Mouse (Mus musculus) layer of hippocampus, postnatal 25 days (tissue): ENCODE measurements around the gene Mepce. TPM values are rescaled to one million over a fixed set of nuclear protein-coding genes. Genes with fewer than 3 reads are reported as not detected.
"Not testable (repeated sequence)": the region's sequence is repeated elsewhere in the genome, so short reads cannot be mapped to it uniquely, and the experiment has no call there.

Experiments
- DNase-seq, 2 experiments: peaks; one replicate each; pipeline ENCODE4 v3.0.0; 2022; ENCODE audit warnings: mixed read lengths in 2 of 2, low spot score in 1 of 2; ENCODE audit errors: extremely low spot score in 1 of 2
- total RNA-seq, 2 experiments: library from RNA; stranded (reverse); gene quantifications; 2 replicates each; pipeline ENCODE4 v1.2.3; 2021

Mepce gene
- total RNA-seq: 10 to 100 TPM; 40.1 to 42.8 TPM

DNA sequence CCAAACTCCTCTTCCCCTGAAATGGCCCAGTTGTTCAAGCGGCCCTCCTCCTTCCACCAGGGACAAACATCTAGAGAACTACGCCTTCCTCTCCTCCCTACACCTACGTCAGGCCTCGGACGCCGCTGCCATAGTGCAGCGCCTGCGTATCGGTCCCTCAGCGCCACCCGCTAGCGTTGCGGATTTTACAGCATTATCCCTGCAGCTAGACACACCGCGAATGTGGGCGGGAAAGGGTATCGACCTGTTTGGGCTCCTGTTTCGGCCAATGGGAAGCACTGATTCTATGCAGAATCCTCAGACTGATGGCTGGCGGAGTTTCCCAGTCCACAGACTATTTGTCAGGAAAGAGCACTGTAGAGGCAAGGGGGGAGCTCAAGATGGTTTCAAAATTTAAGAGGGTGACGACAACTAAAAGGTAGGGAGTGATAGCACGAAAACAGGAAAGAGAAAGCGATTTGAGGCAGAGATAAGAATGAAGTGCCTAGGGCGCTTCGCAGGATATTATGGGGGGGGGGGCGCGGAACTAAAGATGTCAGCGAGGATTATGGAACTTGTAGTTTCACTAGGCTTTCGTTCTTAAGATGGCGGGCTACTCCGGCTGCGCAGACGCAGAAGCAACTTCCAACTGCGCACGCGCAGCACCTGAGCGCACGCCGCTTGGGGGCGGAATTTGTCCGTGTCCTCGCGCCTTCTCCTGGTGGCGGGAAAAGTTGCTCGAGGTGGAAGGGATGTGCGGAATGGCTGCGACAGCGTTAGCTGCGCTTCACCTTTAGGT, at the start of gene Mepce, which contains the start of gene Zcwpw1:
Gene Mepce (minus strand): TSS at position 505 of the 778 bp plus-strand sequence.
Gene Zcwpw1 (plus strand): TSS at position 648 of the 778 bp plus-strand sequence.
- peak; percentile 91 to 96 for DNase-seq

DNA sequence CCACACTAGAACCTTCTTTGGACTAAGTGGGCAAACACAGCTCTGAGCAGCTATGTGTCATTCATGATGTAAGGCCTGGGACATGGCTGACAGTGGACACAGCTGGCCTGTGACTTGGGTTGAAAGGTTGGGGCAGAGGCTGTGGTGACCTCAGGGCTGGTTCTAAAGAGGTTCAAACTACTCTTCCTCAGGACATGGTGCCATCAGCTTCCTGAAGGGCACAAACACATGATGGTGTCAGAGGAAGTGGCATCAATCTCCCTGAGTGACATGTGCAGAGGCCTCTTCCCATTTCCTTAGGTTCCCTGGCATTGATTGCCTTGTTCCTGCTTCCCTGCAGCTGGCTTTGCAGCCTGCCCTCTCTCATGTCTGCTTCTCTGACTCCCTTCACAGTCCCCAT, 49.7 kb upstream of the Mepce start:
- not testable (repeated sequence) for DNase-seq

GRCm38 (mm10) chr5:137836611-137837010, 49.2 kb upstream of the Mepce start:
- DNase-seq: no peak

- not testable (repeated sequence) for DNase-seq
Observed at GRCm38 (mm10) chr5:137835966-137836520, 48.6 kb upstream of the Mepce start, which contains the start of gene Pilra. Pilra (minus strand) TSS chr5:137836281.

- DNase-seq: no peak
Observed at GRCm38 (mm10) chr5:137833500-137833899, 46.0 kb upstream of the Mepce start.

DNA sequence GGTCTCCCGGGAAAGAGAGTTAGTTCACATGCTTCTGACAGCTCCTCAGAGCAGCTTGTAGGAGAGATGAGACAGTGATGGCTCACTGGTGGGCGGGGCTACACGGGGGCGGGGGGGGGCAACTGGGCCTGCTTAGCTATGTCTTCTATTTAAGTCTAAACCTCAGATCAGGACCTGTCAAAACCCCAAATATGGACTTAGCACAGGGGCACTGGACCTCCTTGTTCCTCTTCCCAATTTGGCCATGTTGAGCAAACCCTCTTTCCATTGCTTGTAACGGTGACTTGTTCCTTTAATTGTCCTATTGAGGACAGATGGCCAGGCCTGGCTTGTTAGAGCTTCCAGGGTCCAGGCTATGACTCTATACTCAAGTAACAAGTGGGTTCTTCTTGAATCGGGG, 44.1 kb upstream of the Mepce start:
- DNase-seq: no peak

GRCm38 (mm10) chr5:137831106-137831505, 43.7 kb upstream of the Mepce start:
- DNase-seq: no peak

DNA sequence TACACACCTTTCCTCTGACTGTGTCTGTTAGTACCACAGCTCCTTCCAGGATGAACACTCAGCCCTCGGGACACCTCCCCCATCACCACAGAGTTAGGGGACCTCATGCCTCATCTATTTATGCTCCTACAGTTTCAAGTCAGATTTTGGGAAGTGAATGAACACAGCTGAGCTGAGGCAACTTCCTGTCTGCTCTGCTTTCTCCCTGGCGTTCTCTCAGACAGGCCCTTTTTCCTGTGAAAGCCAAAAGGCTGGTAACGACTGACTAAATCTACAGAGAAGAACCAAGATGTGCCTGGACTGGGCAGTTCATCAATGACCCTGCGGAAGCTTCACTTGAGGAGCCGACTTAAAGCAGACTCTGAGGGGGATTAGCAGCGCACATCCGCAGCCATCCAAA, 42.8 kb upstream of the Mepce start:
- no peak for DNase-seq

DNA sequence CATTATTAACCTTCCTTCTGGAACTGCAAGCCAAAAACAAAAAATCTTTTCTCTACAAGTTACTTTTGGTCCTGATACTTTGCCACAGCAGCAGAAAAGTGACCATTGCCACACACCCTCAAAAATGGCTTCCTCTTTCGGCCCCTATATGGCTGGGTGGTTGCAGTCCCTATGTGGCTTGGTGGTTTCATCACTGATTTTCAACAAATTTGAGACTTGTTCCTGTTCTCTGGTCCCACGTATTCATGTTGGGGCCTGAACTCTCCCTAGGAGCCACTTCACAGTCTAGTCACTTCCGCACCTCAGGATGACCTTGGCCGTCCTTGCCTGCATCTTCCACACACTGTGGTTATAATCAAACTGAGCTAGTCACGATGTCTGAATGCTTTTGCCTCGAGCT, 41.2 kb upstream of the Mepce start:
- no peak for DNase-seq

- DNase-seq: no peak
Observed at GRCm38 (mm10) chr5:137826421-137826820, 39.0 kb upstream of the Mepce start.

DNA sequence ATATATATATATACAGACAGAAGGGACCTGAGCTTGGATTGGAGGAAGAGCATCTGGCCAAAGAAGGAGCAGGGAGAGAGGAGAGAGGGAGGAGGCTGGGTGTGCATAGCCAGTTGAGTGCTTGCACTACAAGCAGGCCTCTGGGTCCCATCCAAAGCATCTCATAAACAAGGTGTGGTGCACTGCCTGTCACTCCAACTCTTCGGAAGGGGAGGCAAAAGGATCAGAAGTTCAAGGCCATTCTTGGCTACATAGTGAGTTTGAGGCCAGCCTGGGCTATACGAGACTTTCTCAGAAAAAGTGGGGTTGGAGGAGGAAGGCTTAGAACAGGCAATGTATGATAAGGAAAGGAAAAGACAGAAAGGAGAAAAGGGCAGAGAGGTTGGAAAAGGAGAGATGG, 38.5 kb upstream of the Mepce start:
- no peak for DNase-seq

DNA sequence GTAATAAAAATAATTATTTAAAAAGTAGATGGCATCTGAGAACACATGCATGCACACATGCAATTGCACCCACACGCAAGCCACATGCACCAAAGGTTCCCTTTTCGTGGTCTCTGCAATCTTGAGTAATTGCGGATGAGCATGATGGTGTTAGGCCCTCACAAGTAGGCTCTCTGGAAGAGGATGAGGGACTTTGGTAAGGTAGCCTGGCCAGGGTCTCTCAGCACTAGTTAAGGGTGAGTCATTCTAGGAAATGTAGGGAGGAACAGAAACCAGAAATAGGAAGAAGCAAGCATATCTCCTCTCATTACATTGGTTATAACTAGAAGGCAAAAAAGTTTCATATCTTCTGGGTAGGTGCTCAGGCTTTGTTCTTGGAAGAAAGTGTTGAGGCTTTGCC, 37.6 kb upstream of the Mepce start:
- DNase-seq: no peak

- DNase-seq: no peak
Observed at GRCm38 (mm10) chr5:137823455-137824045, 36.1 kb upstream of the Mepce start.

GRCm38 (mm10) chr5:137822602-137823001, 35.1 kb upstream of the Mepce start:
- DNase-seq: no peak

GRCm38 (mm10) chr5:137822126-137822525, 34.7 kb upstream of the Mepce start:
- DNase-seq: no peak

- no peak for DNase-seq
Observed at GRCm38 (mm10) chr5:137817466-137818222, 30.2 kb upstream of the Mepce start.

DNA sequence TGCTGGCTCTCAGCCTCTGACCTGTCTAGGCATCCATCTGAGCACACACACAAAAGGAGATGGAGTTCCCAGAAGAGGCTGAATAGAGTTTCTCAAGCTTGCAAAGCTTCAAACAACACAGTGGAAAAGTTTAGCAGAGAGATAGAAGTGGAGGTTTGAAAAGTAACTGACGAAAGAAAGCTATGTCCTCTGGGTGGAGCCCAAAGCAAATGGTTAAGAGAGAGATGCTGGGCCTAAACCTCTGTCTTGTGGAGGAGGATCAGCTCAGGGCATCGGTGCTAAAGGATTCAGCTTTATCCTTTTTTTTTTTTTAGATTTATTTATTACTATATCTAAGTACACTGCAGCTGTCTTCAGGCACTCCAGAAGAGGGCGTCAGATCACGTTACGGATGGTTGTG, 20.9 kb upstream of the Mepce start:
- DNase-seq: no peak

- no peak for DNase-seq
Observed at GRCm38 (mm10) chr5:137806158-137806557, 18.7 kb upstream of the Mepce start.

- no peak for DNase-seq
Observed at GRCm38 (mm10) chr5:137800917-137801316, 13.5 kb upstream of the Mepce start.

DNA sequence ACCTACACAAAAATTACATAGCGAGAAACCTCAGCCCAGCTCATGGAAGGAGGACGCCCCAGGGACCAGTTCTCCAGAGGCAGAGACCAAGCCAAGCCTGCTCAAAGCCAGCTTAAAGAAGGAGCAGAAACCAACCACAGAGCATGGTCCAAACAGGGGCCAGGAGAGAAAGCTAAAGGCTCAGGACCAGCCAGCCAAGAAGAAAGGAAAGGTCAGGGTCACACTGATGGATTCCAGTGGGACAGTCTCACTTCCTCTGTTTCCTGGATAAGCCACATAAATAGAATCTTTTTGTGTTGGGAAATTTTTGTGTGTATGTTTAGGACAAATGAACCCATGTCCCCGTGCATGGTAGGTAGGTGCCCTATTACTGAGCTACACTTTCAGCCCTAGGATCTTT, 9.2 kb upstream of the Mepce start:
- no peak for DNase-seq

DNA sequence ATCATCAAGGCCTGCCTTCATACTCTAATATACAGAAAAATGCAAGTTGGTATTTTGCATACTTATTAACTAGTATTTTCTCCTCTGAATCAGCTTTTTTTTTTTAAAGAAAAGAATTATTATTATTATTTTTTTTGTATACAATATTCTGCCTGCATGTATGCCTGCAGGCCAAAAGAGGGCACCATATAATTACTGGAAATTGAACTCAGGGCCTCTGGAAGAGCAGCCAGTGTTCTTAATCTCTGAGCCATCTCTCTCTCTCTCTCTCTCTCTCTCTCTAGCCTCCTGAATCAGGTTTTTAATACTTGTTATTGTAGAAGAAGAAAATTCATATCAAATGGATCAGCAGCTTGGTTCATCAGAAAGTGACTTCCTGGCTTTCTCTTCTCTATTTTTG, 4.1 kb upstream of the Mepce start:
- DNase-seq: no peak
